Comparison of ENCODE assay signal across 16 mouse cellular contexts in genomic region chr6:101290160-101290559, GRCm38 (mm10).
DNase-seq lines count a peak whose midpoint lies in the region; ATAC-seq and TF ChIP-seq lines count a peak whose summit lies in the region.
"Had no signal": no experiment of that assay in that cellular context is flagged by ENCODE, and none has a peak within 500 bp of the region (broad histone marks: within the 10 kb centered on the region; RNA-seq: fewer than 3 reads in every experiment).

No protein-coding gene starts in this region.

- no peaks in the 10 kb centered on the region for H3K9me3 ChIP-seq in kidney, embryonic 15.5 days (replicated peaks)
- H3K9me3 ChIP-seq in MEL (replicated peaks; ENCODE audit: insufficient read depth, low read length): no peaks in the 10 kb centered on the region
- H3K9me3 ChIP-seq in limb, embryonic 14.5 days (ENCODE audit: control insufficient read depth, low read length): no peaks in the 10 kb centered on the region
- no peaks in the 10 kb centered on the region for H3K9me3 ChIP-seq in intestine, postnatal 0 days (ENCODE audit: control insufficient read depth)
- H3K9me3 ChIP-seq: forebrain, embryonic 15.5 days; liver, embryonic 12.5 days; midbrain, embryonic 13.5 days had no signal

- peak overlapping the region; percentile 28; the same call in 1 of the 2 replicates for H3K27ac ChIP-seq in kidney, embryonic 15.5 days
- H3K27ac ChIP-seq in MEL (ENCODE audit: control insufficient read depth, low read depth, low read length): peak overlapping the region; percentile 68
- 0 out of 2 replicates have a peak overlapping the region, but pooled peaks have one; percentile 33 for H3K27ac ChIP-seq in limb, embryonic 14.5 days (replicated peaks; ENCODE audit: low read depth, low read length)
- no peak overlapping the region for H3K27ac ChIP-seq in intestine, postnatal 0 days (ENCODE audit: low read depth, low read length)
- H3K27ac ChIP-seq: forebrain, embryonic 15.5 days; layer of hippocampus, adult 2 months; liver, embryonic 12.5 days; macrophage; midbrain, embryonic 13.5 days had no signal

- no peaks in the 10 kb centered on the region for H3K27me3 ChIP-seq in kidney, embryonic 15.5 days
- H3K27me3 ChIP-seq in MEL (ENCODE audit: control insufficient read depth in 1 of 2, insufficient read depth in 2 of 2, low read length in 2 of 2): no peaks in the 10 kb centered on the region
- no peaks in the 10 kb centered on the region for H3K27me3 ChIP-seq in limb, embryonic 14.5 days (ENCODE audit: control insufficient read depth, insufficient read depth, low read length)
- H3K27me3 ChIP-seq in intestine, postnatal 0 days (replicated peaks; ENCODE audit: control insufficient read depth, insufficient read depth, low read length): no peaks in the 10 kb centered on the region
- H3K27me3 ChIP-seq: forebrain, embryonic 15.5 days; liver, embryonic 12.5 days; midbrain, embryonic 13.5 days had no signal

- no peak for DNase-seq in kidney, adult 18-20 months
- peak; percentile 68 for DNase-seq in MEL (ENCODE audit: low read depth, low spot score)
- no peak for DNase-seq in limb, embryonic 14.5 days (ENCODE audit: low spot score)
- DNase-seq in left cerebral cortex, postnatal 10 days (ENCODE audit: extremely low spot score in 1 of 2, low spot score in 2 of 2): no peak
- DNase-seq: adrenal gland, postnatal 14 days; kidney, adult 2 months; kidney, postnatal 14 days; lung, embryonic 14.5 days had no signal

- no peaks in the 10 kb centered on the region for H3K79me2 ChIP-seq in MEL (ENCODE audit: control insufficient read depth, insufficient read depth, low read length, poor library complexity)

- intact Hi-C loops in left cerebral cortex, postnatal 10 days (cut with DNase I): no loop called here

- ATAC-seq in kidney, embryonic 15.5 days (replicated peaks; ENCODE audit: low FRiP score): no peak
- ATAC-seq in common myeloid progenitor, adult 5-6 weeks (replicated peaks; ENCODE audit: low read depth, poor library complexity, severe bottlenecking): peak; percentile 62
- no peak for ATAC-seq in limb, embryonic 14.5 days (ENCODE audit: low FRiP score, low read depth)
- no peak for ATAC-seq in intestine, postnatal 0 days
- ATAC-seq: forebrain, embryonic 15.5 days; liver, embryonic 12.5 days; midbrain, embryonic 13.5 days had no signal

- H3K4me2 ChIP-seq in kidney, embryonic 15.5 days: no peak overlapping the region
- H3K4me2 ChIP-seq in limb, embryonic 14.5 days (replicated peaks; ENCODE audit: low read depth, low read length, severe bottlenecking): no peak overlapping the region
- no peak overlapping the region for H3K4me2 ChIP-seq in intestine, postnatal 0 days (replicated peaks; ENCODE audit: low read depth)
- H3K4me2 ChIP-seq: forebrain, embryonic 15.5 days; liver, embryonic 12.5 days; lung, embryonic 14.5 days; midbrain, embryonic 13.5 days had no signal

- H3K9ac ChIP-seq in kidney, embryonic 15.5 days: no peak overlapping the region
- H3K9ac ChIP-seq in MEL (ENCODE audit: control insufficient read depth, low read depth, low read length, poor library complexity, severe bottlenecking): peak overlapping the region; percentile 34; the same call in 1 of the 2 replicates
- H3K9ac ChIP-seq in limb, embryonic 14.5 days (ENCODE audit: low read depth, low read length, severe bottlenecking): no peak overlapping the region
- H3K9ac ChIP-seq in intestine, postnatal 0 days (ENCODE audit: low read depth, low read length): no peak overlapping the region
- H3K9ac ChIP-seq: forebrain, embryonic 15.5 days; liver, embryonic 12.5 days; lung, embryonic 14.5 days; midbrain, embryonic 13.5 days had no signal

- peaks cover 42% of the 10 kb centered on the region for H3K4me1 ChIP-seq in kidney, embryonic 15.5 days
- peaks cover 31 to 68% of the 10 kb centered on the region in 2 experiments for H3K4me1 ChIP-seq in MEL (ENCODE audit: control insufficient read depth in 1 of 2, insufficient read depth in 2 of 2, low read length in 2 of 2)
- H3K4me1 ChIP-seq in limb, embryonic 14.5 days (ENCODE audit: control insufficient read depth, insufficient read depth, low read length): peaks cover 61% of the 10 kb centered on the region
- 0 out of 2 replicates have a peak, but pooled peaks cover 4% of the 10 kb centered on the region for H3K4me1 ChIP-seq in intestine, postnatal 0 days (replicated peaks; ENCODE audit: control insufficient read depth, insufficient read depth, low read length)
- H3K4me1 ChIP-seq: forebrain, embryonic 15.5 days; midbrain, embryonic 13.5 days had no signal

- H3K4me3 ChIP-seq in kidney, embryonic 15.5 days (replicated peaks): no peak overlapping the region
- H3K4me3 ChIP-seq in MEL (ENCODE audit: control insufficient read depth in 1 of 2, insufficient read depth in 1 of 2, low read depth in 2 of 2, low read length in 2 of 2): no peak overlapping the region
- no peak overlapping the region for H3K4me3 ChIP-seq in limb, embryonic 14.5 days (replicated peaks; ENCODE audit: low read length)
- no peak overlapping the region for H3K4me3 ChIP-seq in intestine, postnatal 0 days (ENCODE audit: low read depth, low read length)
- H3K4me3 ChIP-seq: forebrain, embryonic 15.5 days; layer of hippocampus, adult 2 months; liver, embryonic 12.5 days; midbrain, embryonic 13.5 days had no signal

- TF ChIP-seq EP300 in MEL (IDR thresholded peaks at IDR 0.05; ENCODE audit: low read depth in 1 of 2, low read length in 2 of 2): peak in 1 of 2 experiments; percentile 36; a peak in 2 of 4 replicates

- WGBS in kidney, embryonic 15.5 days: 30% methylated on average over 2 of the region's 2 CpGs
- WGBS in limb, embryonic 14.5 days: 44% methylated on average over 2 of the region's 2 CpGs
- 50% methylated on average over 2 of the region's 2 CpGs for WGBS in intestine, postnatal 0 days

- TF ChIP-seq POLR2A in MEL (IDR thresholded peaks at IDR 0.05; ENCODE audit: control insufficient read depth in 1 of 2, insufficient read depth in 1 of 2, low read depth in 1 of 2, low read length in 2 of 2, poor library complexity in 1 of 2): no peak
- no peak for TF ChIP-seq POLR2A in limb, embryonic 14.5 days (IDR thresholded peaks at IDR 0.05; ENCODE audit: borderline replicate concordance, extremely low read depth, insufficient read depth, insufficient read length)

- TF ChIP-seq CTCF in MEL (IDR thresholded peaks at IDR 0.05 in 2 of 3, conservative IDR thresholded peaks at IDR 0.05 in 1 of 3; ENCODE audit: control insufficient read depth in 1 of 3, insufficient read depth in 1 of 3, low read depth in 2 of 3, low read length in 3 of 3, poor library complexity in 1 of 3, severe bottlenecking in 1 of 3): no peak
- TF ChIP-seq CTCF in intestine, postnatal 0 days (IDR thresholded peaks at IDR 0.05; ENCODE audit: low read depth): no peak

- TF ChIP-seq RAD21 in MEL (IDR thresholded peaks at IDR 0.05; ENCODE audit: low read depth, low read length): no peak

- no peaks in the 10 kb centered on the region for H3K36me3 ChIP-seq in kidney, embryonic 15.5 days
- peaks cover 0 to 69% of the 10 kb centered on the region in 2 experiments; a peak in 2 of 4 replicates for H3K36me3 ChIP-seq in MEL (ENCODE audit: control insufficient read depth in 1 of 2, insufficient read depth in 2 of 2, low read length in 2 of 2)
- no peaks in the 10 kb centered on the region for H3K36me3 ChIP-seq in limb, embryonic 14.5 days (ENCODE audit: control insufficient read depth, insufficient read depth, low read length)
- H3K36me3 ChIP-seq in intestine, postnatal 0 days (ENCODE audit: control insufficient read depth, insufficient read depth): no peaks in the 10 kb centered on the region; the same call in 1 of the 2 replicates
- H3K36me3 ChIP-seq: forebrain, embryonic 15.5 days; liver, embryonic 12.5 days; midbrain, embryonic 13.5 days had no signal

TF ChIP-seq in MEL, 35 proteins besides CTCF, POLR2A, EP300 and RAD21:
- TF ChIP-seq RCOR1 (IDR thresholded peaks at IDR 0.05; ENCODE audit: low read depth, low read length) (peak; percentile 30; the same call in 1 of the 2 replicates), NELFE (IDR thresholded peaks at IDR 0.05; ENCODE audit: low read depth, low read length) (0 out of 2 replicates have a peak, but pooled peaks have one; percentile 24), MXI1 (IDR thresholded peaks at IDR 0.05; ENCODE audit: low read depth, low read length) (no peak), ZMIZ1 (IDR thresholded peaks at IDR 0.05; ENCODE audit: low read depth, low read length) (no peak), SIN3A (IDR thresholded peaks at IDR 0.05; ENCODE audit: low read length) (peak; percentile 46; the same call in 1 of the 2 replicates), ETS1 (IDR thresholded peaks at IDR 0.05; ENCODE audit: low read depth, low read length) (peak; percentile 36; the same call in 1 of the 2 replicates), ZC3H11A (IDR thresholded peaks at IDR 0.05; ENCODE audit: low read depth, low read length) (no peak)
